Mouse (Mus musculus): ENCODE measurements around the gene Selenov. TPM values are rescaled to one million over a fixed set of nuclear protein-coding genes. Genes with fewer than 3 reads are reported as not detected.

The Selenov gene
- 0.26 TPM in 1 of 2 replicates, not detected in the other for polyA plus RNA-seq (2014; fragmentation: Nextera tagmentation; extraction: Ambion mirVana)

GRCm38 (mm10) chr7:28290638-28291590 is at the start of gene Selenov:
Gene Selenov, minus strand, starts transcription at chr7:28291186.
- peak; percentile 68 for ATAC-seq (ENCODE audit: low FRiP score, low TSS enrichment)
- no peaks in the 10 kb centered on the region for H3K9me3 ChIP-seq (ENCODE audit: control insufficient read depth, low read length)
- no peaks in the 10 kb centered on the region for H3K36me3 ChIP-seq (ENCODE audit: control insufficient read depth, insufficient read depth, low read length)
- peaks cover 60% of the 10 kb centered on the region for H3K27me3 ChIP-seq (ENCODE audit: control insufficient read depth, insufficient read depth, low read length)
- peaks cover 4% of the 10 kb centered on the region; the same call in 1 of the 2 replicates for H3K4me1 ChIP-seq (ENCODE audit: control insufficient read depth, insufficient read depth, low read length)
- H3K4me2 ChIP-seq (replicated peaks; ENCODE audit: low read depth, low read length), result peak within 1 kb of the TSS; percentile 49
- peak within 1 kb of the TSS; percentile 31; the same call in 1 of the 2 replicates for H3K9ac ChIP-seq (ENCODE audit: low read depth, low read length)
- H3K27ac ChIP-seq (ENCODE audit: low read depth, low read length), result no peak within 1 kb of the TSS
- peak within 1 kb of the TSS; percentile 34 for H3K4me3 ChIP-seq (ENCODE audit: low read length)
- WGBS, result 1% methylated on average over 52 of the region's 52 CpGs

GRCm38 (mm10) chr7:28339213-28339917 is 48.4 kb upstream of the Selenov start:
- Histone ChIP-seq H3K36me3 (ENCODE audit: control insufficient read depth, insufficient read depth, low read length) (peaks cover 6% of the 10 kb centered on the region; the same call in 1 of the 2 replicates), H3K9ac (ENCODE audit: low read depth, low read length) (peak overlapping the region; percentile 83), H3K4me3 (ENCODE audit: low read length) (peak overlapping the region; percentile 77), H3K27ac (ENCODE audit: low read depth, low read length) (peak overlapping the region; percentile 82), H3K27me3 (ENCODE audit: control insufficient read depth, insufficient read depth, low read length) (no peaks in the 10 kb centered on the region), H3K4me2 (replicated peaks; ENCODE audit: low read depth, low read length) (peak overlapping the region; percentile 56), H3K4me1 (ENCODE audit: control insufficient read depth, insufficient read depth, low read length) (peaks cover 12% of the 10 kb centered on the region), H3K9me3 (ENCODE audit: control insufficient read depth, low read length) (no peaks in the 10 kb centered on the region)
- no peak for ATAC-seq (ENCODE audit: low FRiP score, low TSS enrichment)
- WGBS, result 76% methylated on average over 19 of the region's 19 CpGs

- Histone ChIP-seq H3K9ac (ENCODE audit: low read depth, low read length) (peak within 1 kb of the TSS; percentile 83), H3K4me3 (ENCODE audit: low read length) (peak within 1 kb of the TSS; percentile 77), H3K27me3 (ENCODE audit: control insufficient read depth, insufficient read depth, low read length) (no peaks in the 10 kb centered on the region), H3K4me1 (ENCODE audit: control insufficient read depth, insufficient read depth, low read length) (peaks cover 12% of the 10 kb centered on the region), H3K4me2 (replicated peaks; ENCODE audit: low read depth, low read length) (peak within 1 kb of the TSS; percentile 86), H3K27ac (ENCODE audit: low read depth, low read length) (peak within 1 kb of the TSS; percentile 82), H3K36me3 (ENCODE audit: control insufficient read depth, insufficient read depth, low read length) (peaks cover 6% of the 10 kb centered on the region; the same call in 1 of the 2 replicates), H3K9me3 (ENCODE audit: control insufficient read depth, low read length) (no peaks in the 10 kb centered on the region)
- under 1% methylated on average over 77 of the region's 77 CpGs for WGBS
- peak; percentile 98 for ATAC-seq (ENCODE audit: low FRiP score, low TSS enrichment)
These were observed 47.4 kb upstream of the Selenov start, which contains the start of gene Supt5 for GRCm38 (mm10) chr7:28338108-28338998. Gene Supt5, minus strand, starts transcription at chr7:28338746.

- WGBS, result 96% methylated on average over 2 of the region's 2 CpGs
- H3K4me3 ChIP-seq (ENCODE audit: low read length), result no peak overlapping the region
- H3K27me3 ChIP-seq (ENCODE audit: control insufficient read depth, insufficient read depth, low read length), result no peaks in the 10 kb centered on the region
- ATAC-seq (ENCODE audit: low FRiP score, low TSS enrichment), result no peak
- H3K4me1 ChIP-seq (ENCODE audit: control insufficient read depth, insufficient read depth, low read length), result peaks cover 6% of the 10 kb centered on the region; the same call in 1 of the 2 replicates
- H3K27ac ChIP-seq (ENCODE audit: low read depth, low read length), result no peak overlapping the region
- H3K9me3 ChIP-seq (ENCODE audit: control insufficient read depth, low read length), result no peaks in the 10 kb centered on the region
- H3K36me3 ChIP-seq (ENCODE audit: control insufficient read depth, insufficient read depth, low read length), result peaks cover 18% of the 10 kb centered on the region
- no peak overlapping the region for H3K4me2 ChIP-seq (replicated peaks; ENCODE audit: low read depth, low read length)
- no peak overlapping the region for H3K9ac ChIP-seq (ENCODE audit: low read depth, low read length)
These were observed 44.5 kb upstream of the Selenov start for GRCm38 (mm10) chr7:28335471-28335870.

- no peaks in the 10 kb centered on the region for H3K27me3 ChIP-seq (ENCODE audit: control insufficient read depth, insufficient read depth, low read length)
- 94% methylated on average over 4 of the region's 4 CpGs for WGBS
- peaks cover 26% of the 10 kb centered on the region for H3K36me3 ChIP-seq (ENCODE audit: control insufficient read depth, insufficient read depth, low read length)
- no peak for ATAC-seq (ENCODE audit: low FRiP score, low TSS enrichment)
- H3K9me3 ChIP-seq (ENCODE audit: control insufficient read depth, low read length), result no peaks in the 10 kb centered on the region
- peaks cover 6% of the 10 kb centered on the region; the same call in 1 of the 2 replicates for H3K4me1 ChIP-seq (ENCODE audit: control insufficient read depth, insufficient read depth, low read length)
- H3K27ac ChIP-seq (ENCODE audit: low read depth, low read length), result no peak overlapping the region
- no peak overlapping the region for H3K4me2 ChIP-seq (replicated peaks; ENCODE audit: low read depth, low read length)
- no peak overlapping the region for H3K9ac ChIP-seq (ENCODE audit: low read depth, low read length)
- H3K4me3 ChIP-seq (ENCODE audit: low read length), result no peak overlapping the region
These were observed 43.5 kb upstream of the Selenov start for GRCm38 (mm10) chr7:28334534-28334933.

- no peak for ATAC-seq (ENCODE audit: low FRiP score, low TSS enrichment)
- peaks cover 76% of the 10 kb centered on the region for H3K36me3 ChIP-seq (ENCODE audit: control insufficient read depth, insufficient read depth, low read length)
- no peaks in the 10 kb centered on the region for H3K9me3 ChIP-seq (ENCODE audit: control insufficient read depth, low read length)
These were observed 37.3 kb upstream of the Selenov start for GRCm38 (mm10) chr7:28328260-28328659.

GRCm38 (mm10) chr7:28326457-28326856 is 35.5 kb upstream of the Selenov start:
- H3K9me3 ChIP-seq (ENCODE audit: control insufficient read depth, low read length), result no peaks in the 10 kb centered on the region
- no peaks in the 10 kb centered on the region for H3K27me3 ChIP-seq (ENCODE audit: control insufficient read depth, insufficient read depth, low read length)
- ATAC-seq (ENCODE audit: low FRiP score, low TSS enrichment), result no peak
- H3K4me2 ChIP-seq (replicated peaks; ENCODE audit: low read depth, low read length), result no peak overlapping the region
- no peak overlapping the region for H3K9ac ChIP-seq (ENCODE audit: low read depth, low read length)
- H3K4me3 ChIP-seq (ENCODE audit: low read length), result no peak overlapping the region
- no peak overlapping the region for H3K27ac ChIP-seq (ENCODE audit: low read depth, low read length)
- no peaks in the 10 kb centered on the region for H3K4me1 ChIP-seq (ENCODE audit: control insufficient read depth, insufficient read depth, low read length)
- WGBS, result 88% methylated on average over 4 of the region's 4 CpGs
- H3K36me3 ChIP-seq (ENCODE audit: control insufficient read depth, insufficient read depth, low read length), result peaks cover 93% of the 10 kb centered on the region

More at GRCm38 (mm10) chr7:28328260-28328659, 37.3 kb upstream of the Selenov start:
- WGBS, result 94% methylated on average over 2 of the region's 2 CpGs
- Histone ChIP-seq H3K4me3 (ENCODE audit: low read length) (no peak overlapping the region), H3K27ac (ENCODE audit: low read depth, low read length) (no peak overlapping the region), H3K4me1 (ENCODE audit: control insufficient read depth, insufficient read depth, low read length) (no peaks in the 10 kb centered on the region), H3K4me2 (replicated peaks; ENCODE audit: low read depth, low read length) (no peak overlapping the region), H3K27me3 (ENCODE audit: control insufficient read depth, insufficient read depth, low read length) (no peaks in the 10 kb centered on the region), H3K9ac (ENCODE audit: low read depth, low read length) (no peak overlapping the region)

- no peaks in the 10 kb centered on the region for H3K4me1 ChIP-seq (ENCODE audit: control insufficient read depth, insufficient read depth, low read length)
- H3K36me3 ChIP-seq (ENCODE audit: control insufficient read depth, insufficient read depth, low read length), result peaks cover 91% of the 10 kb centered on the region
- WGBS, result 95% methylated on average over 8 of the region's 8 CpGs
- no peak overlapping the region for H3K4me2 ChIP-seq (replicated peaks; ENCODE audit: low read depth, low read length)
- H3K9me3 ChIP-seq (ENCODE audit: control insufficient read depth, low read length), result no peaks in the 10 kb centered on the region
- no peak overlapping the region for H3K27ac ChIP-seq (ENCODE audit: low read depth, low read length)
- no peaks in the 10 kb centered on the region for H3K27me3 ChIP-seq (ENCODE audit: control insufficient read depth, insufficient read depth, low read length)
- no peak overlapping the region for H3K9ac ChIP-seq (ENCODE audit: low read depth, low read length)
- no peak for ATAC-seq (ENCODE audit: low FRiP score, low TSS enrichment)
- H3K4me3 ChIP-seq (ENCODE audit: low read length), result no peak overlapping the region
These were observed 34.3 kb upstream of the Selenov start for GRCm38 (mm10) chr7:28325293-28325692.
